Mouse (Mus musculus) heart, postnatal 10 days (tissue): ENCODE measurements at regions not wholly inside any gene's neighbourhood (a gene's known extent, or its start where the extent isn't known, plus 50 kb on each side); places are given as distances from the start of the nearest gene placed in this dataset.

Source experiments
- DNase-seq, 2 experiments: peaks; one replicate each; pipeline ENCODE4 v3.0.0; 2021
- intact Hi-C: fragments of 180-260 bp; cut with DNase I; formaldehyde crosslinking; loops from one replicate; pipeline ENCODE4 v1.15.1; 2025

- intact Hi-C loops, result no loop called here
- no peak for DNase-seq
Observed at GRCm38 (mm10) chr11:42944573-42944972, 91.0 kb upstream of the Gm9972 start.

- intact Hi-C loops, result no loop called here
- DNase-seq, result no peak
Observed at GRCm38 (mm10) chr11:42949823-42950222, 85.7 kb upstream of the Gm9972 start.

- DNase-seq, result no peak
- intact Hi-C loops, result no loop called here
Observed at GRCm38 (mm10) chr11:42954169-42954568, 81.4 kb upstream of the Gm9972 start.

- no peak for DNase-seq
- intact Hi-C loops, result no loop called here
Observed at GRCm38 (mm10) chr11:42965732-42966131, 69.8 kb upstream of the Gm9972 start.

GRCm38 (mm10) chr11:42978245-42978644 lies 57.3 kb upstream of the Gm9972 start:
- no peak for DNase-seq
- intact Hi-C loops, result no loop called here
